Mouse (Mus musculus) kidney, embryonic 14.5 days (tissue): ENCODE data around the gene Nmnat3. TPM values are rescaled to one million over a fixed set of nuclear protein-coding genes. Genes with fewer than 3 reads are reported as not detected.

ENCODE experiments used
- ATAC-seq: fragments of 200-750 bp; cut with Nextera tagmentation; 2 replicates; pipeline ENCODE4 v1.8.0; 2017; ENCODE audit warnings: moderate number of reproducible peaks, mild to moderate bottlenecking, moderate TSS enrichment, moderate library complexity; ENCODE audit not compliant: low FRiP score, low TSS enrichment
- H3K27ac ChIP-seq: fragments of 300-500 bp; sonication (generic); 2 replicates; pipeline ENCODE4 v1.5.1; 2014; ENCODE audit warnings: low read depth, mild to moderate bottlenecking, low read length, moderate library complexity, mixed read lengths
- H3K27me3 ChIP-seq: fragments of 300-500 bp; sonication (generic); 2 replicates; pipeline ENCODE4 v1.6.1; 2014; ENCODE audit warnings: mild to moderate bottlenecking, low read length; ENCODE audit not compliant: control insufficient read depth, insufficient read depth
- H3K36me3 ChIP-seq: fragments of 300-500 bp; sonication (generic); 2 replicates; pipeline ENCODE4 v1.6.1; 2014; ENCODE audit warnings: low read length, mixed read lengths; ENCODE audit not compliant: control insufficient read depth, insufficient read depth
- H3K4me1 ChIP-seq: fragments of 300-500 bp; sonication (generic); 2 replicates; pipeline ENCODE4 v1.6.1; 2014; ENCODE audit warnings: low read length, mixed read lengths; ENCODE audit not compliant: control insufficient read depth, insufficient read depth
- H3K4me2 ChIP-seq: fragments of 300-500 bp; sonication (generic); replicated peaks from 2 replicates; pipeline ENCODE4 v1.6.1; 2014; ENCODE audit warnings: low read depth, mild to moderate bottlenecking, low read length
- H3K4me3 ChIP-seq: fragments of 300-500 bp; sonication (generic); 2 replicates; pipeline ENCODE4 v1.5.1; 2014; ENCODE audit warnings: mild to moderate bottlenecking, low read length
- H3K9ac ChIP-seq: fragments of 300-500 bp; sonication (generic); 2 replicates; pipeline ENCODE4 v1.6.1; 2014; ENCODE audit warnings: low read depth, mild to moderate bottlenecking, low read length, moderate library complexity
- H3K9me3 ChIP-seq: fragments of 300-500 bp; sonication (generic); 2 replicates; pipeline ENCODE4 v1.6.1; 2016; ENCODE audit warnings: low read length; ENCODE audit not compliant: control insufficient read depth
- WGBS: fragments of 180-500 bp; shearing (Covaris S2); extraction: QIAGEN DNeasy Blood & Tissue Kit; methylation state at CpG from one replicate; pipeline ENCODE4 v1.1.7; 2014; 5-methylcytosine and 5-hydroxymethylcytosine counted together
- polyA plus RNA-seq: library from polyadenylated mRNA; unstranded; fragments of >200 nt; fragmentation: Nextera tagmentation; extraction: Ambion mirVana; gene quantifications from 2 replicates; pipeline ENCODE4 v1.2.1, GENCODE M21; 2014

Gene Nmnat3
- polyA plus RNA-seq, 1 experiment from 2014 or later = 8.4 TPM

DNA sequence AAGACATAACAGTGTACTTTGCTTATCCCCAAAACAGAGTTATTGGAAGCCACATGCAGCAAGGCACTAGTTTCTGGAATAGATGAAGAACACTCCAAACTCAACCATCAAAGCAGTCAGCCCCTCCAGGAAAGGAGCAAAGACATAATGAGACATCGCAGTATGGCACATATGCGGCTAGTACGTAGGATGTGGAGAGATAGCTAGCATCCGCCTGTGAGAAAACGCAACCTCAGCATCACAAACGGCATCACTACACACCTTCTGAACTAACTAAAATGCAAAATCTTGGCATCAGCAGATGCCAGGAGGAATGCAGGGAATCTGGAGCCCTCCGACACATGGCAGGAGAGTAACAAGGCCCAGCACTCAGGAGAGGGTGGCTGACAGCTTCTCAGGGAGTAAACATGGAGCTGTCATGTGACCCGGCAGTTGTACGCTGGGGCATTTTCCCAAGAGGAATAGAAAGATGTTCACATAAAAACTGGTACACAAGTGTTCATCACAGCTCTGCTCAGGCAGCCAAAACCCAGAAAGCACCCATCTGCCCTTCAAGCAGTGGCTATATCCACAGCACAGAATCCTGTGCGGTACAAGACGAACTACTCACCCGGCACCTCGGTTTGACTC is 80.2 kb downstream of the Nmnat3 start:
- H3K4me3 ChIP-seq = no peak overlapping the region
- H3K27me3 ChIP-seq = no peaks in the 10 kb centered on the region
- no peak overlapping the region for H3K4me2 ChIP-seq
- 89% methylated on average over 13 of the region's 13 CpGs for WGBS
- H3K4me1 ChIP-seq = no peaks in the 10 kb centered on the region
- no peak overlapping the region for H3K9ac ChIP-seq
- no peak overlapping the region for H3K27ac ChIP-seq
- no peak for ATAC-seq
- H3K9me3 ChIP-seq = no peaks in the 10 kb centered on the region
- H3K36me3 ChIP-seq = no peaks in the 10 kb centered on the region

DNA sequence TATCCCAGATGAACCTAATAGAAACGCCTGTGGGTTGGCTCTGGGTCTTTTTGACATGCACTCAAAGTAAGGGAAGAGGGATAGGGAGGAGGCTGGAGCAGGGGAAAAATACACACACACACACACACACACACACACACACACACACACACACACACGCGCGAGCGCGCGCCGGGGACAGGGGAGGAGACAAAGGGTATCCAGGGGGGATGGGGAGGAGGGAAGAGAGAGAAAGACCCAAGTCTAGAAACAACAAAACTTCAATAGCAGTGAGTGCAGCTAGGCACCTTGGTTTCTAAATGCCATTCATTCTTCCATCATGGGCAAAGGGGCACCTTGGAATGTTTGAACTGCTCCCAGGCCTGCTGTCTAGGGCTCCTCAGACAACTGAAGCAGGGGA is 82.5 kb downstream of the Nmnat3 start:
- no peak overlapping the region for H3K27ac ChIP-seq
- H3K4me1 ChIP-seq = no peaks in the 10 kb centered on the region
- H3K9me3 ChIP-seq = no peaks in the 10 kb centered on the region
- WGBS = 84% methylated on average over 8 of the region's 8 CpGs
- no peak overlapping the region for H3K4me2 ChIP-seq
- H3K36me3 ChIP-seq = no peaks in the 10 kb centered on the region
- no peaks in the 10 kb centered on the region for H3K27me3 ChIP-seq
- no peak overlapping the region for H3K4me3 ChIP-seq
- no peak overlapping the region for H3K9ac ChIP-seq
- no peak for ATAC-seq

DNA sequence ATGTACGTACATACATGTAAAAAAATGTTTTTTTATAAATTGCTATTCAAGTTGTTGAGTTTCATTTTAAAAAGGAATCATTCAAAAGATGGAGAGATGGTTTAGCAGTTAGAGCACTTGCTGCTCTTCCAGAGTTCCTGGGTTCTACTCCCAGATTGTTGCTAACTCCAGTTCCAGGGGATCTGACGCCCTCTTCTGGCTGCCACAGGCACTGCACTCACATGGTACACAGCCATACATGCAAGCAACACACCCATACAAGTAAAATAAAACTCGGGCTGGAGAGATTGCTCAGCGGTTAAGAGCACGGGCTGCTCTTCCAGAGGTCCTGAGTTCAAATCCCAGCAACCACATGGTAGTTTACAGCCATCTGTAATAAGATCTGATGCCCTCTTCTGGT is 86.1 kb downstream of the Nmnat3 start:
- WGBS = 95% methylated on average over 5 of the region's 5 CpGs
- Histone ChIP-seq H3K4me3 (no peak overlapping the region), H3K4me2 (no peak overlapping the region), H3K36me3 (no peaks in the 10 kb centered on the region), H3K27me3 (no peaks in the 10 kb centered on the region), H3K9ac (no peak overlapping the region), H3K27ac (no peak overlapping the region), H3K9me3 (no peaks in the 10 kb centered on the region), H3K4me1 (no peaks in the 10 kb centered on the region)
- no peak for ATAC-seq

DNA sequence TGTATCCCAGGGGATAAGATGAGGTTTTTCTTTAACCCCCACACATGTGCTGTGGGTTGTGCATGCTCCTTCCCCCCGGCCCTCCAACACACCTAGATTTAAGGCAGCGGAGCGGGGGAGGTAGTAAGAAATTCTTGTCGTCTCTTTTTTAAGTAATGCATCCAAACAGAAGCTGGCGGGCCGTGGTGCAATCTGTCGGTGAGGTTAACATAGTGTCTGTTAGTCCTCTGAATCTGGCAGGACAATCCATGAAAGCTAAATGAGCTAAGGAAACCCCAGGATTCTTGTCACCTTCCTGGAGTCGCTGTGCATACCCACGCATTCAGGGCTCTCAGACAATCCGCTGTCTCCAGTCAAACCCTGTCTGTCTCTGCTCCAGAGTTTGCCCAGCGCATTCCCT is 87.7 kb downstream of the Nmnat3 start:
- H3K27me3 ChIP-seq = no peaks in the 10 kb centered on the region
- 54% methylated on average over 11 of the region's 11 CpGs for WGBS
- no peaks in the 10 kb centered on the region for H3K36me3 ChIP-seq
- H3K9me3 ChIP-seq = no peaks in the 10 kb centered on the region
- H3K4me1 ChIP-seq = no peaks in the 10 kb centered on the region
- H3K9ac ChIP-seq = no peak overlapping the region
- no peak overlapping the region for H3K4me2 ChIP-seq
- no peak overlapping the region for H3K4me3 ChIP-seq
- ATAC-seq = no peak
- no peak overlapping the region for H3K27ac ChIP-seq

DNA sequence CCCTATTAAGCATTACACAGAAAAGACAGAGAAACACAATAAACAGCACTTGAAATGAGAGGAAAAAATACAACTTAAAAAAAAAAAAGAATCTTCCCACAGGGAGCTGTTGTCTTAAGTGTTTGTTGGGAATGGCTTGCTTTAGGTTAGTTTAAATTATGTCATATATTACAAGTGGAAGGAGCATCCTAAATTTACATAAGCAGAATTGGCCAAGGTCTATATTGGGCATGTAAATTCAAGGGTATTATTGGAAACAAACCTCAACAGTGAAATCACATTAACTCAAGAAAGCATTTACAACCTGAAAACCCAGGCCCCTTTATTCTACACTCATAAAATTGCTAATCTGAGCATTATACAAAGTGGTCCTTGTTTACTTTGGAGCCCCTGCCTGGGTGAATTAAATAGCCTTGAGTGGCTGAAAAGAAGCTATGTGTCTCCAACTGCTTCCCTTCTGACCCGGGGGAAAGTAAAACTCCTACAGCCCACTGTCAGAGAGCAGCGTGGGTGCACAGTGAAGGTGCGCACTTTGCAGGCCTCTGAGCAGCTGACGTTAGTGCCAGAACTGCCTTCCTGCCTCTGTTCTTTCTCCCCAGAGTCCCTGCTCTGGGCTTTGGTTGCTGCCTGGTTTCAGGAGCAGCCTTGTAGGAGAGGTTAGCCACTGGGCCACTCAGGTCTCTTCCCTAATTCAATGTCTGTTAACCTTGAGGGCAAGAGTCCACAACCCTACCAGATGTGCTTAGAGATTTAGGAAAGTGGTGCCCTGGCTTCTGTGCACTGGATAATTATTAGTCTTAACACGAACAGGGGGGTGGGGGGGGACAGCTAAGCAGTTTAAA is 88.3 kb downstream of the Nmnat3 start:
- H3K9me3 ChIP-seq = no peaks in the 10 kb centered on the region

DNA sequence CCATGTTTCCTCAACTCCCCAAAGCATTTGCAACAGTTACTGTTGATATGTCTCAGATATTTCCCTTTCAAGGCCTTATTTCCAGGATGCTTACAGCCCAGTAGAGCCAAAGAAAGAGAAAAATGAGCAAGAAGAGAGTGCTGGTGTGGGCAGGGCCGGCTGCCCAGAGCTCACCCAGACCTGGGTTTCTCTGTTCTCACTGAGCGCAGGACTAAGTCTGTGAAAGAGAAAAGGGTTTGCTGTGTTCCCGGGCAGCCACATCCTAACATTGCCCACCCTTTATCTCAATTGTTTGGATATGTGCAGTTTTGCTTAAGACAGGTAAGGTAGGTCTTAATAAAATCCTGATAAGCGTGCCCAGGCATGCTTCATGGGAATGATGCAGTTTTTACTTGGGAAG is 92.5 kb downstream of the Nmnat3 start:
- Histone ChIP-seq H3K9ac (no peak overlapping the region), H3K9me3 (no peaks in the 10 kb centered on the region), H3K4me3 (no peak overlapping the region), H3K27ac (no peak overlapping the region), H3K36me3 (no peaks in the 10 kb centered on the region), H3K4me2 (no peak overlapping the region), H3K4me1 (no peaks in the 10 kb centered on the region), H3K27me3 (no peaks in the 10 kb centered on the region)
- 85% methylated on average over 4 of the region's 4 CpGs for WGBS
- ATAC-seq = no peak

More for the DNA sequence above, 88.3 kb downstream of the Nmnat3 start:
- Histone ChIP-seq H3K27me3 (no peaks in the 10 kb centered on the region), H3K36me3 (no peaks in the 10 kb centered on the region), H3K9ac (no peak overlapping the region), H3K4me2 (no peak overlapping the region), H3K27ac (no peak overlapping the region), H3K4me1 (no peaks in the 10 kb centered on the region), H3K4me3 (no peak overlapping the region)
- WGBS = 39% methylated on average over 5 of the region's 5 CpGs
- ATAC-seq = peak; percentile 60; the same call in 1 of the 2 replicates

DNA sequence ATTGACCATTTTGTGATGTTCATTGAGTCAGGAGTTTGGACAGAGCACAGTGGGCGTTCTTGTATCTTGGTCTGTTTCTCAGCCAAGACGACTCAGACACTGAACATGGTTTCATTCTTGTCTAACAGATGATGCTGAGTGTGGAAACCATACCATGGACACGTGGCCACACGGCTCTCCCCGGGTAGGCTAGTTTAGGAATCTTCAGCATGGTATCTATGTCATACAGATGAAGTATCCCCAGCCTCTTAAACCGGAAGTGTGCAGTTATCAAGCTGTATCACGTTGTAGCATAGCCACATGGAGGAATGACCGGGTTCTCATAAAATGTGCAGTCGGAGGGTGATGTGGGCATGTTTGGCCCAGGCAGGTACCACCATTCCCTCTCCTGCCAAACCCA is 93.4 kb downstream of the Nmnat3 start:
- no peaks in the 10 kb centered on the region for H3K9me3 ChIP-seq
- H3K27me3 ChIP-seq = no peaks in the 10 kb centered on the region
- H3K4me3 ChIP-seq = no peak overlapping the region
- no peak overlapping the region for H3K9ac ChIP-seq
- no peak for ATAC-seq
- H3K4me1 ChIP-seq = no peaks in the 10 kb centered on the region
- no peaks in the 10 kb centered on the region for H3K36me3 ChIP-seq
- no peak overlapping the region for H3K4me2 ChIP-seq
- WGBS = 91% methylated on average over 9 of the region's 9 CpGs
- no peak overlapping the region for H3K27ac ChIP-seq

DNA sequence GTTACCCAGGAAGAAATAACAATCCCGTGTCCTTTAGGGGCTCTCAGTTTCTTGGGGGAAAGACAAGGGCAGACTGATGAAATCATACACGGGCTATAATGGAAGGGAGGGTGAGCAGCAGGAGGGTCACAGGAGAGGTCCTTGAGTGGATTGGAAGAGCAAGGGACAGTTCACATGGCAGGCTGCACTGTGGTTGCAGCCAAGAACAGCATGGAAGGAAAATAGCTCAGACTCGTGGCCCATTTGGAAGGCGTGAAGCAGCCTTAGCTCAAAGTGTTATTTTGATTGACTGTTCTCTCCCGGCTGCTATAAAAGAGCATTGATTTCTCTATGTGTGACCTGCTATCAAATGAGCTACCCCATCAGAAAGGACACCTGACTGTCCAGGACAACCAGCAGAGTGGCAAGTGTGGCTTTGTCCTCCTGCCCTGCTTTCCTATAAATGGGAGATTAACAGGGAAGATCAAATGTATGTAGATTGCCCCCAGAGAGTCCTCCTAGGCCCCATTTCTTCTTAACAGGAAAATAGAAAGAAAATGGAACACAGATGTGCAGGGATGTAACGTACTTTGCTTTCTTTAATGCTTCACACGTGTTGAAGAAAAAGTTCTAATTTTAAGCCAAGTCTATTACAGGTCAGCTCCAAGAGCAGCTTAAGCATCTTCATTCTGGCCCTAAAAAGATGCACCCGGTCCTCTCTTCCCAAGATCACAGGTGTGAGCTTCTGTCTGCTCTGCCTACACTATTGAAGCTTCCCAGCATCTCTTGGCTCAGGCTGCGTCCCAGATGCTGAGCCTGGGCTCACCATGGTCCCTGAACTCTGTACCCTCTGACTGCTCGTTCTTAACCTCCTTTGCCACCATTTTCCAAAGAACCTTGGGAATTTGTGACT is 100.8 kb downstream of the Nmnat3 start:
- no peak overlapping the region for H3K9ac ChIP-seq
- 60% methylated on average over 10 of the region's 10 CpGs for WGBS
- ATAC-seq = peak; percentile 57; the same call in 1 of the 2 replicates

More for the DNA sequence above, 100.8 kb downstream of the Nmnat3 start:
- Histone ChIP-seq H3K36me3 (no peaks in the 10 kb centered on the region), H3K27ac (no peak overlapping the region), H3K4me2 (no peak overlapping the region), H3K4me1 (no peaks in the 10 kb centered on the region), H3K27me3 (no peaks in the 10 kb centered on the region), H3K4me3 (no peak overlapping the region), H3K9me3 (no peaks in the 10 kb centered on the region)
